Mouse (Mus musculus) megakaryocyte, embryonic 14.5 days (primary cell): ENCODE measurements at regions not wholly inside any gene's neighbourhood (a gene's known extent, or its start where the extent isn't known, plus 50 kb on each side); places are given as distances from the start of the nearest gene placed in this dataset.

Experiments
- H3K27me3 ChIP-seq: replicated peaks from 2 replicates; pipeline ENCODE3; 2012; ENCODE audit warnings: inconsistent platforms
- H3K36me3 ChIP-seq: replicated peaks from 2 replicates; pipeline ENCODE3; 2012; ENCODE audit warnings: low read length, inconsistent platforms, mixed read lengths
- H3K4me1 ChIP-seq: 2 replicates; pipeline ENCODE4 v1.6.1; 2012; ENCODE audit warnings: inconsistent platforms
- H3K4me3 ChIP-seq: replicated peaks from 2 replicates; pipeline ENCODE3; 2012; ENCODE audit warnings: moderate library complexity, mild to moderate bottlenecking, inconsistent platforms
- H3K9me3 ChIP-seq: 2 replicates; pipeline ENCODE4 v1.6.1; 2012; ENCODE audit warnings: inconsistent platforms
- FLI1 ChIP-seq: IDR thresholded peaks from 2 replicates; pipeline ENCODE4 v1.6.1; 2012; ENCODE audit warnings: low read length, inconsistent platforms, mixed read lengths
- GATA1 ChIP-seq: IDR thresholded peaks from 3 replicates; pipeline ENCODE4 v1.6.1; 2012; ENCODE audit warnings: mixed read lengths, low read length, inconsistent platforms, borderline replicate concordance

- Histone ChIP-seq H3K36me3 (no peaks in the 10 kb centered on the region), H3K4me3 (no peak overlapping the region), H3K9me3 (no peaks in the 10 kb centered on the region), H3K27me3 (no peaks in the 10 kb centered on the region), H3K4me1 (no peaks in the 10 kb centered on the region)
- TF ChIP-seq FLI1: no peak
- no peak for TF ChIP-seq GATA1
These were observed 213.1 kb upstream of the Mctp2 start for GRCm38 (mm10) chr7:72519359-72520115.

GRCm38 (mm10) chr7:72528873-72529272 lies 222.5 kb upstream of the Mctp2 start:
- H3K4me3 ChIP-seq: no peak overlapping the region
- H3K27me3 ChIP-seq: no peaks in the 10 kb centered on the region
- peaks cover 6% of the 10 kb centered on the region; the same call in 1 of the 2 replicates for H3K9me3 ChIP-seq
- no peaks in the 10 kb centered on the region for H3K4me1 ChIP-seq
- no peaks in the 10 kb centered on the region for H3K36me3 ChIP-seq
- TF ChIP-seq GATA1: no peak

GRCm38 (mm10) chr7:72538288-72538687 lies 231.9 kb upstream of the Mctp2 start:
- H3K4me1 ChIP-seq: no peaks in the 10 kb centered on the region
- 0 out of 2 replicates have a peak, but pooled peaks cover 5% of the 10 kb centered on the region for H3K9me3 ChIP-seq
- H3K27me3 ChIP-seq: no peaks in the 10 kb centered on the region
- no peak overlapping the region for H3K4me3 ChIP-seq
- H3K36me3 ChIP-seq: no peaks in the 10 kb centered on the region
- no peak for TF ChIP-seq GATA1
- TF ChIP-seq FLI1: no peak

- Histone ChIP-seq H3K36me3 (no peaks in the 10 kb centered on the region), H3K27me3 (no peaks in the 10 kb centered on the region), H3K4me3 (no peak overlapping the region), H3K9me3 (0 out of 2 replicates have a peak, but pooled peaks cover 7% of the 10 kb centered on the region), H3K4me1 (no peaks in the 10 kb centered on the region)
- TF ChIP-seq FLI1: no peak
- no peak for TF ChIP-seq GATA1
These were observed 233.5 kb upstream of the Mctp2 start for GRCm38 (mm10) chr7:72539915-72540314.

- TF ChIP-seq GATA1 (no peak), FLI1 (no peak)
These were observed 235.4 kb upstream of the Mctp2 start for GRCm38 (mm10) chr7:72541521-72542478.

GRCm38 (mm10) chr7:72543501-72543900 lies 237.1 kb upstream of the Mctp2 start:
- no peak for TF ChIP-seq FLI1
- no peak for TF ChIP-seq GATA1
- no peak overlapping the region for H3K4me3 ChIP-seq
- H3K36me3 ChIP-seq: no peaks in the 10 kb centered on the region
- H3K27me3 ChIP-seq: no peaks in the 10 kb centered on the region
- H3K4me1 ChIP-seq: no peaks in the 10 kb centered on the region
- peaks cover 11% of the 10 kb centered on the region; the same call in 1 of the 2 replicates for H3K9me3 ChIP-seq

More at GRCm38 (mm10) chr7:72541521-72542478, 235.4 kb upstream of the Mctp2 start:
- 0 out of 2 replicates have a peak, but pooled peaks cover 7% of the 10 kb centered on the region for H3K9me3 ChIP-seq
- no peak overlapping the region for H3K4me3 ChIP-seq
- H3K36me3 ChIP-seq: no peaks in the 10 kb centered on the region
- no peaks in the 10 kb centered on the region for H3K4me1 ChIP-seq
- H3K27me3 ChIP-seq: no peaks in the 10 kb centered on the region

- Histone ChIP-seq H3K27me3 (no peaks in the 10 kb centered on the region), H3K9me3 (peaks cover 10% of the 10 kb centered on the region; the same call in 1 of the 2 replicates), H3K4me3 (no peak overlapping the region), H3K36me3 (no peaks in the 10 kb centered on the region), H3K4me1 (no peaks in the 10 kb centered on the region)
- TF ChIP-seq GATA1 (no peak), FLI1 (no peak)
These were observed 237.5 kb upstream of the Mctp2 start for GRCm38 (mm10) chr7:72543946-72544345.

- Histone ChIP-seq H3K4me1 (no peaks in the 10 kb centered on the region), H3K27me3 (no peaks in the 10 kb centered on the region), H3K9me3 (no peaks in the 10 kb centered on the region), H3K4me3 (no peak overlapping the region), H3K36me3 (no peaks in the 10 kb centered on the region)
- no peak for TF ChIP-seq GATA1
- TF ChIP-seq FLI1: no peak
These were observed 261.0 kb upstream of the Mctp2 start for GRCm38 (mm10) chr7:72567378-72567777.

- H3K4me3 ChIP-seq: no peak overlapping the region
- TF ChIP-seq FLI1 (no peak), GATA1 (no peak)
- H3K9me3 ChIP-seq: no peaks in the 10 kb centered on the region
- no peaks in the 10 kb centered on the region for H3K36me3 ChIP-seq
- H3K27me3 ChIP-seq: no peaks in the 10 kb centered on the region
- no peaks in the 10 kb centered on the region for H3K4me1 ChIP-seq
These were observed 262.8 kb upstream of the Mctp2 start for GRCm38 (mm10) chr7:72569177-72569576.

- no peak for TF ChIP-seq FLI1
- no peak for TF ChIP-seq GATA1
These were observed 267.9 kb upstream of the Mctp2 start for GRCm38 (mm10) chr7:72574316-72574715.

GRCm38 (mm10) chr7:72584427-72584826 lies 278.0 kb upstream of the Mctp2 start:
- Histone ChIP-seq H3K4me3 (no peak overlapping the region), H3K36me3 (no peaks in the 10 kb centered on the region), H3K27me3 (no peaks in the 10 kb centered on the region), H3K4me1 (no peaks in the 10 kb centered on the region), H3K9me3 (no peaks in the 10 kb centered on the region; the same call in 1 of the 2 replicates)
- no peak for TF ChIP-seq FLI1
- no peak for TF ChIP-seq GATA1

More at GRCm38 (mm10) chr7:72574316-72574715, 267.9 kb upstream of the Mctp2 start:
- Histone ChIP-seq H3K4me3 (no peak overlapping the region), H3K4me1 (no peaks in the 10 kb centered on the region), H3K27me3 (no peaks in the 10 kb centered on the region), H3K36me3 (no peaks in the 10 kb centered on the region), H3K9me3 (no peaks in the 10 kb centered on the region)
